Mouse (Mus musculus) CH12.LX (cell line): Measurements from ENCODE around the gene Abhd16b.

Experiments
- CHD2 ChIP-seq: IDR thresholded peaks from 2 replicates; pipeline ENCODE4 v1.6.1; 2011; ENCODE audit warnings: low read length, improper control_type of control experiment
- CTCF ChIP-seq, 2 experiments: IDR thresholded peaks in 1 of 2; conservative IDR thresholded peaks in 1 of 2; 2 replicates each; pipeline ENCODE4 v1.5.1; 2011 to 2012; ENCODE audit warnings: low read depth in 2 of 2, low read length in 2 of 2, improper control_type of control experiment in 1 of 2, inconsistent platforms in 1 of 2, mild to moderate bottlenecking in 1 of 2, moderate library complexity in 1 of 2
- HCFC1 ChIP-seq: IDR thresholded peaks from 2 replicates; pipeline ENCODE4 v1.6.1; 2012; ENCODE audit warnings: low read depth, mild to moderate bottlenecking, inconsistent platforms, low read length, improper control_type of control experiment

DNA sequence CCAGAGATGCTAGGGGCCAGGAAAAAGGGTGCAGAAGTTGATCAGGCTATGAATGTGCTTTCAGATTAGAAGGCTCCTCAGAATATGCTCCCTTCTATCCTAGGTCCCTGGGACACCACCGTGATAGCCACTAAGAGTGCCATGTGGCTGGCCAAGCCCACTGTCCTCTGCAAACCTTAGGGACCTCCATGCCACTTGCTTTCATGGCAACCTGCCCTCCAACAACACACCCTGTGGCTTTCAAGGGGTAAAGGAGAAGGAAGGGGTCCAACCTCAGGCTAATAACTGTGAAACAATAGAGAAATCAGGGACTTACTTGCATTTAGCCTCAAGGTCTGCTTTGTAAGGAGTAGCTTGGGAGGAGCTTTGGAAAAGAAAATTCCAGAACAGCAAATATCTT, 30.4 kb upstream of the Abhd16b start:
- no peak for TF ChIP-seq CTCF (conservative IDR thresholded peaks at IDR 0.05 in 1 of 2, IDR thresholded peaks at IDR 0.05 in 1 of 2; ENCODE audit: low read depth in 2 of 2, low read length in 2 of 2)
- no peak for TF ChIP-seq HCFC1
- no peak for TF ChIP-seq CHD2
